Mouse (Mus musculus): ENCODE measurements at regions not wholly inside any gene's neighbourhood (a gene's known extent, or its start where the extent isn't known, plus 50 kb on each side); places are given as distances from the start of the nearest gene placed in this dataset.

- DNase-seq (ENCODE audit: low read depth, low spot score): no peak
Observed at GRCm38 (mm10) chr13:37528876-37529275, 183.9 kb downstream of the Ly86 start.

- DNase-seq (ENCODE audit: low read depth, low spot score): no peak
Observed at GRCm38 (mm10) chr13:37531512-37532183, 186.6 kb downstream of the Ly86 start.

GRCm38 (mm10) chr13:37532596-37533170 is 187.7 kb downstream of the Ly86 start:
- no peak for DNase-seq (ENCODE audit: low read depth, low spot score)

GRCm38 (mm10) chr13:37533851-37534250 is 188.8 kb downstream of the Ly86 start:
- no peak for DNase-seq (ENCODE audit: low read depth, low spot score)

GRCm38 (mm10) chr13:37537330-37537729 is 192.3 kb downstream of the Ly86 start:
- DNase-seq (ENCODE audit: low read depth, low spot score): no peak

- DNase-seq (ENCODE audit: low read depth, low spot score): no peak
Observed at GRCm38 (mm10) chr13:37537793-37538192, 192.8 kb downstream of the Ly86 start.

- DNase-seq (ENCODE audit: low read depth, low spot score): no peak
Observed at GRCm38 (mm10) chr13:37540980-37541531, 196.0 kb downstream of the Ly86 start.

GRCm38 (mm10) chr13:37541674-37542073 is 196.7 kb downstream of the Ly86 start:
- DNase-seq (ENCODE audit: low read depth, low spot score): no peak

- DNase-seq (ENCODE audit: low read depth, low spot score): no peak
Observed at GRCm38 (mm10) chr13:37542744-37543196, 197.8 kb downstream of the Ly86 start.

- DNase-seq (ENCODE audit: low read depth, low spot score): no peak
Observed at GRCm38 (mm10) chr13:37543788-37544187, 198.8 kb downstream of the Ly86 start.

GRCm38 (mm10) chr13:37544696-37545095 is 199.7 kb downstream of the Ly86 start:
- no peak for DNase-seq (ENCODE audit: low read depth, low spot score)

GRCm38 (mm10) chr13:37546556-37546955 is 201.5 kb downstream of the Ly86 start:
- DNase-seq (ENCODE audit: low read depth, low spot score): no peak

- no peak for DNase-seq (ENCODE audit: low read depth, low spot score)
Observed at GRCm38 (mm10) chr13:37550584-37550983, 205.6 kb downstream of the Ly86 start.

GRCm38 (mm10) chr13:37553392-37553791 is 208.4 kb downstream of the Ly86 start:
- DNase-seq (ENCODE audit: low read depth, low spot score): no peak

GRCm38 (mm10) chr13:37557183-37557582 is 212.2 kb downstream of the Ly86 start:
- DNase-seq (ENCODE audit: low read depth, low spot score): no peak

GRCm38 (mm10) chr13:37557766-37558165 is 212.8 kb downstream of the Ly86 start:
- DNase-seq (ENCODE audit: low read depth, low spot score): no peak

GRCm38 (mm10) chr13:37559056-37559455 is 214.0 kb downstream of the Ly86 start:
- no peak for DNase-seq (ENCODE audit: low read depth, low spot score)

- DNase-seq (ENCODE audit: low read depth, low spot score): no peak
Observed at GRCm38 (mm10) chr13:37559706-37560313, 214.8 kb downstream of the Ly86 start.

- no peak for DNase-seq (ENCODE audit: low read depth, low spot score)
Observed at GRCm38 (mm10) chr13:37560387-37560786, 215.4 kb downstream of the Ly86 start.

GRCm38 (mm10) chr13:37560800-37561199 is 215.8 kb downstream of the Ly86 start:
- DNase-seq (ENCODE audit: low read depth, low spot score): no peak

- no peak for DNase-seq (ENCODE audit: low read depth, low spot score)
Observed at GRCm38 (mm10) chr13:37561437-37561836, 216.4 kb downstream of the Ly86 start.

GRCm38 (mm10) chr13:37562141-37562540 is 216.1 kb upstream of the Rreb1 start:
- DNase-seq (ENCODE audit: low read depth, low spot score): no peak

- peak; percentile 42 for DNase-seq (ENCODE audit: low read depth, low spot score)
Observed at GRCm38 (mm10) chr13:37562652-37563051, 215.5 kb upstream of the Rreb1 start.

Data from WW6 (cell line).